Mouse (Mus musculus): Measurements from ENCODE around the gene Plxdc1.

Plxdc1 gene

GRCm38 (mm10) chr11:97956905-97957560, 29.2 kb downstream of the Plxdc1 start:
- intact Hi-C loops (cut with DNase I) = no loop called here

GRCm38 (mm10) chr11:97955915-97956314, 30.3 kb downstream of the Plxdc1 start:
- intact Hi-C loops (cut with DNase I) = no loop called here

- intact Hi-C loops (cut with DNase I) = no loop called here
Observed at GRCm38 (mm10) chr11:97955146-97955902, 30.9 kb downstream of the Plxdc1 start.

- intact Hi-C loops (cut with DNase I) = no loop called here
Observed at GRCm38 (mm10) chr11:97954469-97955141, 31.6 kb downstream of the Plxdc1 start.

- intact Hi-C loops (cut with DNase I) = no loop called here
Observed at GRCm38 (mm10) chr11:97953939-97954275, 32.3 kb downstream of the Plxdc1 start.

GRCm38 (mm10) chr11:97953179-97953938, 32.9 kb downstream of the Plxdc1 start:
- intact Hi-C loops (cut with DNase I) = no loop called here

- intact Hi-C loops (cut with DNase I) = no loop called here
Observed at GRCm38 (mm10) chr11:97952367-97953006, 33.8 kb downstream of the Plxdc1 start.

- intact Hi-C loops (cut with DNase I) = loop anchor here (5.0 kb wide), 1 partner anchor 43 kb away; no protein-coding TSS in a partner anchor
Observed at GRCm38 (mm10) chr11:97949703-97950475, 36.4 kb downstream of the Plxdc1 start.

GRCm38 (mm10) chr11:97947426-97947825, 38.8 kb downstream of the Plxdc1 start:
- intact Hi-C loops (cut with DNase I) = loop anchor here (5.0 kb wide), 1 partner anchor 40 kb away; no protein-coding TSS in a partner anchor

GRCm38 (mm10) chr11:97945738-97946289, 40.4 kb downstream of the Plxdc1 start:
- intact Hi-C loops (cut with DNase I) = loop anchor here (5.0 kb wide), 1 partner anchor 39 kb away; no protein-coding TSS in a partner anchor

GRCm38 (mm10) chr11:97945031-97945430, 41.2 kb downstream of the Plxdc1 start:
- intact Hi-C loops (cut with DNase I) = loop anchor here (5.0 kb wide), 1 partner anchor 38 kb away; no protein-coding TSS in a partner anchor

GRCm38 (mm10) chr11:97943256-97943655, 43.0 kb downstream of the Plxdc1 start:
- intact Hi-C loops (cut with DNase I) = no loop called here

GRCm38 (mm10) chr11:97942420-97943111, 43.7 kb downstream of the Plxdc1 start:
- intact Hi-C loops (cut with DNase I) = no loop called here

GRCm38 (mm10) chr11:97937469-97938105, 48.7 kb downstream of the Plxdc1 start:
- intact Hi-C loops (cut with DNase I) = no loop called here

GRCm38 (mm10) chr11:97936758-97937157, 49.5 kb downstream of the Plxdc1 start:
- intact Hi-C loops (cut with DNase I) = no loop called here

GRCm38 (mm10) chr11:97935913-97936575, 50.2 kb downstream of the Plxdc1 start:
- intact Hi-C loops (cut with DNase I) = loop anchor here (2.0 kb wide), 1 partner anchor 51 kb away; the partner anchor contains the start of gene Plxdc1

GRCm38 (mm10) chr11:97933553-97933952, 52.7 kb downstream of the Plxdc1 start:
- intact Hi-C loops (cut with DNase I) = no loop called here

- intact Hi-C loops (cut with DNase I) = no loop called here
Observed at GRCm38 (mm10) chr11:97928905-97929304, 57.3 kb downstream of the Plxdc1 start.
